Mouse (Mus musculus) bone marrow macrophage, adult 2 months (primary cell): ENCODE data around the gene Dohh.

ENCODE experiments used
- CTCF ChIP-seq: IDR thresholded peaks from 2 replicates; pipeline ENCODE4 v1.5.1; 2012; ENCODE audit warnings: low read depth, mild to moderate bottlenecking, low read length, moderate library complexity
- POLR2A ChIP-seq: IDR thresholded peaks from 2 replicates; pipeline ENCODE4 v1.6.1; 2012; ENCODE audit warnings: mild to moderate bottlenecking, low read depth, low read length, borderline replicate concordance

DNA sequence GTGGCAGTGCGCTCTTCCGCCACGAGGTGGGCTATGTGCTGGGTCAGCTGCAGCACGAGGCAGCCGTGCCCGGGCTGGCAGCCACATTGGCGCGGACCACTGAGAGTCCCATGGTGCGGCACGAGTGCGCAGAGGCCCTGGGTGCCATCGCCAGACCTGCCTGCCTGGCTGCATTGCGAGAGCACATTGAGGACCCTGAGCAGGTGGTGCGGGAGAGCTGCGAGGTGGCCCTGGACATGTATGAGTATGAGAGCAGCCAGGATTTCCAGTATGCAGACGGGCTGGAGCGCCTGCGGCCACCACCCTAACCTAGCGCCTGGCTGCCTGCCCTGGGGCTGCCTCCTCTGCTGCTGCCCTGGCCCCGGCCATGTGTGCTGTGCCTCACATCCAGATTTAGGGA is 3.5 kb downstream of the Dohh start:
- TF ChIP-seq CTCF (no peak), POLR2A (no peak)
